In the genomic region with DNA sequence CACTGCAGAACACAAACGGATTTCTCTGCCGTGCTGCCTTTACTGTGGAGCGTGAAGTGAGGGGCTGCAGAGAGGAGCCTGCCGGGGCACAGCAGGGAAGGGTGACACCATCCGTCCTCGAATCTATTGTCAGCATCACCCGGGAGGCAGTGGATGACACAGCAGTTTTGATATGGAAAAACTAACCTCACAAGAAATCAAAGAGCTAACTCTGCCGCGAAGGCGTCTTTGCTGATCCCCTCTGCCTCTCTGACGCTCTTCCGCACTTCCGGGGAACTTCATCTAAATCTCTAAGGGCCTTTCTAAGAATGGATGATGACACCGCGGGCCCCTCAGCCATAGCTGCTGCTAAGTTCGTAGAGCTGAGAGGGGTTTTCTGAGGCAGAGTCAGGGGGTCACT, we compare ENCODE assay signal across 8 mouse cellular contexts. TPM values are rescaled to one million over a fixed set of nuclear protein-coding genes. Genes with fewer than 3 reads are reported as not detected.
DNase-seq lines count a peak whose midpoint lies in the region; ATAC-seq and TF ChIP-seq lines count a peak whose summit lies in the region.

No protein-coding gene starts in this region.

- no peaks in the 10 kb centered on the region for H3K27me3 ChIP-seq in kidney, postnatal 0 days (ENCODE audit: insufficient read depth, low read length)
- H3K27me3 ChIP-seq in forebrain, embryonic 13.5 days: peaks cover 8% of the 10 kb centered on the region; the same call in 1 of the 2 replicates
- H3K27me3 ChIP-seq in liver, embryonic 15.5 days: peaks cover 63% of the 10 kb centered on the region

- H3K4me2 ChIP-seq in kidney, postnatal 0 days (ENCODE audit: low read length): peak overlapping the region; percentile 16
- peak overlapping the region; percentile 49 for H3K4me2 ChIP-seq in forebrain, embryonic 13.5 days
- H3K4me2 ChIP-seq in liver, embryonic 15.5 days: peak overlapping the region; percentile 21

- H3K4me1 ChIP-seq in kidney, postnatal 0 days (replicated peaks; ENCODE audit: insufficient read depth, low read length): peaks cover 10% of the 10 kb centered on the region; the same call in 1 of the 2 replicates
- peaks cover 29% of the 10 kb centered on the region for H3K4me1 ChIP-seq in forebrain, embryonic 13.5 days
- peaks cover 25% of the 10 kb centered on the region for H3K4me1 ChIP-seq in liver, embryonic 15.5 days (replicated peaks)

- TF ChIP-seq CTCF in kidney, postnatal 0 days (IDR thresholded peaks at IDR 0.05; ENCODE audit: low read depth): no peak

- 12% methylated on average over 16 of the region's 16 CpGs for WGBS in kidney, postnatal 0 days
- 5% methylated on average over 16 of the region's 16 CpGs for whole genome bisulfite sequencing in forebrain, embryonic 13.5 days
- WGBS in liver, embryonic 15.5 days (ENCODE audit: insufficient replicate concordance): 3% methylated on average over 16 of the region's 16 CpGs

- ATAC-seq in kidney, postnatal 0 days (replicated peaks; ENCODE audit: low FRiP score, low read depth): no peak
- no peak for ATAC-seq in forebrain, embryonic 13.5 days
- ATAC-seq in liver, embryonic 15.5 days (ENCODE audit: insufficient read depth): no peak
- no peak for ATAC-seq in erythroblast, adult 5-6 weeks (replicated peaks; ENCODE audit: low FRiP score, poor library complexity, severe bottlenecking)

- no peak for DNase-seq in kidney, postnatal 0 days (ENCODE audit: low spot score)
- DNase-seq in kidney, adult 8-10 months: no peak
- peak; percentile 73 for DNase-seq in thymus, postnatal 0 days (ENCODE audit: low spot score)
- no peak for DNase-seq in gastrocnemius, postnatal 10 days
- DNase-seq in gastrocnemius, postnatal 4 days (ENCODE audit: low spot score in 2 of 2): no peak

- no peak overlapping the region for H3K27ac ChIP-seq in kidney, postnatal 0 days
- no peak overlapping the region for H3K27ac ChIP-seq in forebrain, embryonic 13.5 days
- H3K27ac ChIP-seq in liver, embryonic 15.5 days (replicated peaks): no peak overlapping the region

- H3K36me3 ChIP-seq in kidney, postnatal 0 days (ENCODE audit: insufficient read depth, low read length): no peaks in the 10 kb centered on the region
- no peaks in the 10 kb centered on the region for H3K36me3 ChIP-seq in forebrain, embryonic 13.5 days (ENCODE audit: poor library complexity, severe bottlenecking)
- H3K36me3 ChIP-seq in liver, embryonic 15.5 days (replicated peaks): no peaks in the 10 kb centered on the region

- no peak overlapping the region for H3K4me3 ChIP-seq in kidney, postnatal 0 days (replicated peaks; ENCODE audit: low read depth, low read length)
- H3K4me3 ChIP-seq in forebrain, embryonic 13.5 days: peak overlapping the region; percentile 17
- H3K4me3 ChIP-seq in liver, embryonic 15.5 days (replicated peaks): no peak overlapping the region

- H3K9me3 ChIP-seq in kidney, postnatal 0 days (replicated peaks; ENCODE audit: low read length): no peaks in the 10 kb centered on the region
- no peaks in the 10 kb centered on the region for H3K9me3 ChIP-seq in forebrain, embryonic 13.5 days (replicated peaks)
- no peaks in the 10 kb centered on the region for H3K9me3 ChIP-seq in liver, embryonic 15.5 days (replicated peaks)

- no peak overlapping the region for H3K9ac ChIP-seq in kidney, postnatal 0 days (ENCODE audit: low read depth, low read length)
- peak overlapping the region; percentile 53; the same call in 1 of the 2 replicates for H3K9ac ChIP-seq in forebrain, embryonic 13.5 days
- H3K9ac ChIP-seq in liver, embryonic 15.5 days: no peak overlapping the region

RNA-seq across cellular contexts. Expression of gene Ubl3, which starts 2.1 kb away (rescaled TPM):
- 100 and 104 TPM in 2 replicates for polyA plus RNA-seq in kidney, postnatal 0 days (2015; fragmentation: Nextera tagmentation; extraction: Ambion mirVana)
- polyA plus RNA-seq in forebrain, embryonic 13.5 days (2015; fragmentation: Nextera tagmentation; extraction: Ambion mirVana): 71.5 and 74.5 TPM in 2 replicates
- 21.1 and 22.2 TPM in 2 replicates for polyA plus RNA-seq in liver, embryonic 15.5 days (2015; fragmentation: Nextera tagmentation; extraction: Ambion mirVana)
- polyA plus RNA-seq in thymus, postnatal 0 days (2015; fragmentation: Nextera tagmentation; extraction: Ambion mirVana): 66.0 and 76.6 TPM in 2 replicates
- total RNA-seq in gastrocnemius, postnatal 10 days (2021): 10 to 100 TPM; 81.3 to 82.0 TPM
- total RNA-seq in erythroblast, adult 5-6 weeks (2015; ENCODE audit: low replicate concordance): 12.9 and 14.6 TPM in 2 replicates
- total RNA-seq in erythroblast, adult 5-6 weeks (2017; ENCODE audit: low replicate concordance): 13.9 and 21.5 TPM in 2 replicates
- total RNA-seq in gastrocnemius, postnatal 4 days (2021): 10 to 100 TPM; 82.3 to 92.1 TPM
